In genomic region chr4:131915821-131916328, GRCm38 (mm10) we compare ENCODE assay signal across 8 mouse cellular contexts. TPM values are rescaled to one million over a fixed set of nuclear protein-coding genes. Genes with fewer than 3 reads are reported as not detected.
DNase-seq lines count a peak whose midpoint lies in the region; ATAC-seq and TF ChIP-seq lines count a peak whose summit lies in the region.
"Had no signal": no experiment of that assay in that cellular context is flagged by ENCODE, and none has a peak within 500 bp of the region (broad histone marks: within the 10 kb centered on the region; RNA-seq: fewer than 3 reads in every experiment).

No protein-coding gene starts in this region.

- no peak overlapping the region for H3K9ac ChIP-seq in liver, embryonic 12.5 days
- no peak overlapping the region for H3K9ac ChIP-seq in liver, postnatal 0 days (replicated peaks)
- H3K9ac ChIP-seq in forebrain, embryonic 11.5 days (ENCODE audit: low read length): no peak overlapping the region
- H3K9ac ChIP-seq in hindbrain, embryonic 15.5 days: no peak overlapping the region

- H3K4me1 ChIP-seq in liver, embryonic 12.5 days: peaks cover 42% of the 10 kb centered on the region
- peaks cover 29% of the 10 kb centered on the region for H3K4me1 ChIP-seq in liver, postnatal 0 days (ENCODE audit: insufficient read depth)
- H3K4me1 ChIP-seq in forebrain, embryonic 11.5 days (replicated peaks; ENCODE audit: control insufficient read depth, insufficient read depth, low read length): peaks cover 20% of the 10 kb centered on the region
- peaks cover 35% of the 10 kb centered on the region for H3K4me1 ChIP-seq in hindbrain, embryonic 15.5 days (replicated peaks)

- no peak for DNase-seq in liver, postnatal 0 days
- no peak for DNase-seq in forebrain, embryonic 11.5 days (ENCODE audit: low spot score)
- peak; percentile 35 for DNase-seq in neural tube, embryonic 10.5 days (ENCODE audit: extremely low spot score, low spot score)
- DNase-seq in urinary bladder, adult 2 months (ENCODE audit: low spot score): no peak
- DNase-seq in kidney, adult 8-10 months: no peak

- TF ChIP-seq CTCF in liver, postnatal 0 days (IDR thresholded peaks at IDR 0.05; ENCODE audit: low read depth): no peak

- no peak for ATAC-seq in liver, embryonic 12.5 days
- no peak for ATAC-seq in liver, postnatal 0 days
- no peak for ATAC-seq in forebrain, embryonic 11.5 days (replicated peaks; ENCODE audit: low FRiP score)
- no peak for ATAC-seq in hindbrain, embryonic 15.5 days (ENCODE audit: low FRiP score, low read depth)

- H3K9me3 ChIP-seq in liver, embryonic 12.5 days (replicated peaks): no peaks in the 10 kb centered on the region
- H3K9me3 ChIP-seq in liver, postnatal 0 days (ENCODE audit: low read length): no peaks in the 10 kb centered on the region
- no peaks in the 10 kb centered on the region for H3K9me3 ChIP-seq in forebrain, embryonic 11.5 days (ENCODE audit: control insufficient read depth, low read length)
- no peaks in the 10 kb centered on the region for H3K9me3 ChIP-seq in hindbrain, embryonic 15.5 days

- H3K4me3 ChIP-seq in liver, embryonic 12.5 days: peak overlapping the region; percentile 0; the same call in 1 of the 2 replicates
- no peak overlapping the region for H3K4me3 ChIP-seq in liver, postnatal 0 days (ENCODE audit: low read depth, low read length)
- H3K4me3 ChIP-seq in forebrain, embryonic 11.5 days (ENCODE audit: low read depth, low read length): 0 out of 2 replicates have a peak overlapping the region, but pooled peaks have one; percentile 25
- H3K4me3 ChIP-seq in hindbrain, embryonic 15.5 days: no peak overlapping the region

- H3K27ac ChIP-seq in liver, embryonic 12.5 days: no peak overlapping the region
- no peak overlapping the region for H3K27ac ChIP-seq in liver, postnatal 0 days (ENCODE audit: low read depth)
- no peak overlapping the region for H3K27ac ChIP-seq in forebrain, embryonic 11.5 days (ENCODE audit: low read depth, low read length)
- no peak overlapping the region for H3K27ac ChIP-seq in hindbrain, embryonic 15.5 days (replicated peaks)

- peak overlapping the region; percentile 20; the same call in 1 of the 2 replicates for H3K4me2 ChIP-seq in liver, embryonic 12.5 days
- no peak overlapping the region for H3K4me2 ChIP-seq in liver, postnatal 0 days (ENCODE audit: low read depth, low read length)
- peak overlapping the region; percentile 53; the same call in 1 of the 2 replicates for H3K4me2 ChIP-seq in forebrain, embryonic 11.5 days (ENCODE audit: low read depth, low read length, severe bottlenecking)
- peak overlapping the region; percentile 56 for H3K4me2 ChIP-seq in hindbrain, embryonic 15.5 days

- no peak for TF ChIP-seq EP300 in liver, postnatal 0 days (IDR thresholded peaks at IDR 0.05; ENCODE audit: low read depth)

- WGBS in liver, embryonic 12.5 days (ENCODE audit: insufficient replicate concordance): 29% methylated on average over 13 of the region's 13 CpGs
- WGBS in liver, postnatal 0 days (ENCODE audit: insufficient replicate concordance): 37% methylated on average over 13 of the region's 13 CpGs
- WGBS in forebrain, embryonic 11.5 days: 24% methylated on average over 13 of the region's 13 CpGs
- 23% methylated on average over 13 of the region's 13 CpGs for WGBS in hindbrain, embryonic 15.5 days

- H3K36me3 ChIP-seq in liver, embryonic 12.5 days: 0 out of 2 replicates have a peak, but pooled peaks cover 3% of the 10 kb centered on the region
- no peaks in the 10 kb centered on the region for H3K36me3 ChIP-seq in liver, postnatal 0 days (replicated peaks; ENCODE audit: insufficient read depth, low read length)
- H3K36me3 ChIP-seq in forebrain, embryonic 11.5 days (ENCODE audit: control insufficient read depth, insufficient read depth, low read length): no peaks in the 10 kb centered on the region
- no peaks in the 10 kb centered on the region for H3K36me3 ChIP-seq in hindbrain, embryonic 15.5 days

- peaks cover 100% of the 10 kb centered on the region for H3K27me3 ChIP-seq in liver, embryonic 12.5 days (replicated peaks)
- peaks cover 73% of the 10 kb centered on the region for H3K27me3 ChIP-seq in liver, postnatal 0 days (ENCODE audit: insufficient read depth, low read length)
- H3K27me3 ChIP-seq in forebrain, embryonic 11.5 days (ENCODE audit: control insufficient read depth, insufficient read depth, low read length): peaks cover 73% of the 10 kb centered on the region
- peaks cover 79% of the 10 kb centered on the region for H3K27me3 ChIP-seq in hindbrain, embryonic 15.5 days
- H3K27me3 ChIP-seq: Patski had no signal

RNA-seq across cellular contexts. Expression of gene Tmem200b, which starts 5.7 kb away (rescaled TPM):
- polyA plus RNA-seq in liver, embryonic 12.5 days (2016; fragmentation: Nextera tagmentation; extraction: Ambion mirVana): 0.81 and 1.3 TPM in 2 replicates
- 0.18 and 0.31 TPM in 2 replicates for polyA plus RNA-seq in liver, postnatal 0 days (2015; fragmentation: Nextera tagmentation; extraction: Ambion mirVana)
- polyA plus RNA-seq in forebrain, embryonic 11.5 days (2014; fragmentation: Nextera tagmentation; extraction: Ambion mirVana): 0.72 and 1.2 TPM in 2 replicates
- 0.16 and 0.29 TPM in 2 replicates for polyA plus RNA-seq in hindbrain, embryonic 15.5 days (2015; fragmentation: Nextera tagmentation; extraction: Ambion mirVana)
- polyA plus RNA-seq in urinary bladder, adult 2 months (2012; rRNA removed): 45.2 and 52.6 TPM in 2 replicates
- polyA plus RNA-seq: Patski had no signal

RNA-seq across cellular contexts. Expression of gene Srsf4, which starts 42.5 kb away (rescaled TPM):
- 94.9 and 97.5 TPM in 2 replicates for polyA plus RNA-seq in liver, embryonic 12.5 days (2016; fragmentation: Nextera tagmentation; extraction: Ambion mirVana)
- 35.0 and 37.5 TPM in 2 replicates for polyA plus RNA-seq in liver, postnatal 0 days (2015; fragmentation: Nextera tagmentation; extraction: Ambion mirVana)
- polyA plus RNA-seq in forebrain, embryonic 11.5 days (2014; fragmentation: Nextera tagmentation; extraction: Ambion mirVana): 191 TPM in 2 replicates
- polyA plus RNA-seq in hindbrain, embryonic 15.5 days (2015; fragmentation: Nextera tagmentation; extraction: Ambion mirVana): 101 and 103 TPM in 2 replicates
- polyA plus RNA-seq in urinary bladder, adult 2 months (2012; rRNA removed): 48.1 and 60.6 TPM in 2 replicates

Comparison
In these comparisons a context has a peak if more than half of its experiments do, and no peak if none do; other contexts are left out.
1. H3K4me3 ChIP-seq: peak in liver, embryonic 12.5 days (single experiment) and forebrain, embryonic 11.5 days (single experiment); none in liver, postnatal 0 days (single experiment) and hindbrain, embryonic 15.5 days (single experiment).
2. RNA of gene Tmem200b, which starts 5.7 kb away (polyA plus RNA-seq): 45.2 to 52.6 TPM in urinary bladder, adult 2 months; 0.81 to 1.3 TPM in liver, embryonic 12.5 days, 0.72 to 1.2 TPM in forebrain, embryonic 11.5 days, 0.16 to 0.29 TPM in hindbrain, embryonic 15.5 days and 0.18 to 0.31 TPM in liver, postnatal 0 days; every median in the first group is over 10 times any median in the second.